Mouse (Mus musculus): ENCODE results near the gene Eif3f. TPM values are rescaled to one million over a fixed set of nuclear protein-coding genes. Genes with fewer than 3 reads are reported as not detected.

Gene Eif3f
- 255 TPM for total RNA-seq (2023)

DNA sequence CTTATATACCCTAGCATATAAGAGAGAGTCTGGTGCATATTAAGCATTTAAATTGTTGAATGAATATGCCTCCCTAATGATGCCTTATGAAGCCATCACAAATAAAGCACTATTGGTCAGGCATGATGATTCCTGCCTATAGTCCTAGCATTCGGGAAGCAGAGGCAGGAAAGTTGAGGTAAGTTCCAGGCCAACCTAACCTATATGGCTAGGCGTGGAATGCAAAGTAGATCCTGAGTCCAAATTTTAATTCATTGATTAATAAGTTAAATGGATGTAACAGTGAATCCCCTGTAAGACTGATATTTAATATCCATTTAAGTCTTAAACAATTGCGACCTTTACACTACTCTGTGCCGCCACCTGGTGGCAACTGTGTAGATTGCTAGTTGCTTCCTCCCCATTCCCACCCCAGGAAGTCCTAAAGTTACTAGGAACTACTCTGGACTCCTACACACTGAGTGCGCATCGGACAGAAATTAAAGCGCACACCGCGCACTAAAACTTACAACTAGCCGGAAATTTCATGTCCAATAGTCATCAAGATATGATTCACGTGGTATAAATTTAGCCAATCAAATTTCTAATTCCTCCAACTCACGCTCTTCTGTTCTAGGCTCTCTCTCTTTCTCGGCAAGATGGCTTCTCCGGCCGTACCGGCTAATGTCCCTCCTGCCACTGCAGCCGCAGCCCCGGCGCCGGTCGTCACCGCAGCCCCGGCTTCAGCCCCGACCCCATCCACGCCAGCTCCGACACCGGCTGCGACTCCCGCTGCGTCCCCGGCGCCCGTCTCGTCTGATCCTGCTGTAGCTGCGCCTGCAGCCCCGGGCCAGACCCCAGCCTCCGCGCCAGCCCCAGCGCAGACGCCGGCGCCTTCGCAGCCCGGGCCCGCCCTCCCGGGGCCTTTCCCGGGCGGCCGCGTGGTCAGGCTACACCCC, at the start of gene Eif3f:
Gene Eif3f (plus strand): TSS at position 624 of the 938 bp plus-strand sequence.

DNA sequence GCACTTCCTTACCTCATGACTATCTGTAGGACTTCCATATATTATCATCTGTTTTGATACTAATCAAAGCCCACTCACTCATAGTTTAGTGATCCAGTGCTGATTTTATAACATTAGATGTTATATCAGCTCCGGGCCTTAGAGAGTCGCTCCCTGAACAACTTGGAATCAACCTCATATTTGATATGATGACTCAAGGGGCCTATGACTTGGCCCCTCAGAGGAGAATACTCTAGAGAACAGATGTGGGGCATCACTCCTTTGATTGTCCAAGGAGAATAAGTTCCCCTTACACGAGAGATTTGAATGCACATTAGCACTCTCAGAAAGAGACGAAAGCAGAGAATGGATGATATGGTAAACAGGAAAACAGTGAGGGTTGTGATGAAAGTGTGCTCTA, 49.3 kb upstream of the Eif3f start, which contains the start of gene Olfr518:
Gene Olfr518 (minus strand): TSS at position 101 of the 400 bp plus-strand sequence.

DNA sequence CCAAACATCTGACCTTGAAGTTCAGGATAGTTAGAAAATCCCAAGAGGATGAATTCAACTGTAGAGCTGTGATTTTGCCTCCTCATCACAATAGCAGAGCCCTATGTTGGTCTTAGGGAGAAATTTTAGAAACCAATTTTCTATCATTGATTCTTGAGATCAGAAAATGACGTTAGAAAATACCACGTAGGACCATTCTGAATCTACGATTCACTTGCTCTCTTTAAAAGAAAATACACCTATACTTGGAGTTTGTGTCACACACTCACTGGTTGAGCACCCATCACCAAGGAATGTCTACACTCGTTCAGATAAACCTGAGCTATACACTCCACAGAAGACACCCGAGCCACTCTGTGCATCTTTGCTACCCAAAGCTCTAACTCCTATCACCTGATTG, 39.9 kb upstream of the Eif3f start, which contains the start of gene Olfr519:
Gene Olfr519 (minus strand): TSS at position 101 of the 400 bp plus-strand sequence.

DNA sequence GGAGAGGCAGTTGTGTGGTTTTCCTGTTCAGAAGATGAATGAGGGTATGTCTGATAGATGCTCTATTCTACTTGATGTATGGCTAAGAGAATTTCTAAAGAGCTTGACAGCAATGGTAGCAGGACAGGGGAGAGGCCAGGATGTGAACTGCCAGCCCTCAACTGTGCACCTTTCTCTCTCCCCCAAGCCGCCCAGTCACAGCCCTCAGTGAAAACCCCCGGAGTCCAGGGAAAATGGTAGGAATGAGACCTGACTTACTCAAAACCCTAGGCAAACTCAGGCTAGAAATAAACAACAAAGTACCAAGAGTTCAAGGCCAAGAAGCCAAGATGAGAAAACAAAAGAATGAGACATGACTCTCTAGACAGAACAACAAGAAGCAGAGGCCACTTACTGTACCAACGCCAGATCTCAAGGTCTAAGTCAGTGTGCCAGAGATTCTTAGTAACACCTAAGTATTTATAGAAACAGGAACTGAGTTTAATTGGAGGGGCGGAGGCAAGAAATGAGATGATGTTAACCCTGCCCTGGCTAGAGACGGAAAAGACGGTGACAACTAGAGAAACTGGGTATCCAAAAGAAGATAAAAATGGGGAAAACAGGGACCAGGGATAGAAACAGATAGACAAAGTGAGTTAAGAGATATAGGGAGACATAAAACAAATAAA, 4.4 kb upstream of the Eif3f start, which contains the start of gene Nlrp10:
Gene Nlrp10 (minus strand): TSS at position 453 of the 668 bp plus-strand sequence.

DNA sequence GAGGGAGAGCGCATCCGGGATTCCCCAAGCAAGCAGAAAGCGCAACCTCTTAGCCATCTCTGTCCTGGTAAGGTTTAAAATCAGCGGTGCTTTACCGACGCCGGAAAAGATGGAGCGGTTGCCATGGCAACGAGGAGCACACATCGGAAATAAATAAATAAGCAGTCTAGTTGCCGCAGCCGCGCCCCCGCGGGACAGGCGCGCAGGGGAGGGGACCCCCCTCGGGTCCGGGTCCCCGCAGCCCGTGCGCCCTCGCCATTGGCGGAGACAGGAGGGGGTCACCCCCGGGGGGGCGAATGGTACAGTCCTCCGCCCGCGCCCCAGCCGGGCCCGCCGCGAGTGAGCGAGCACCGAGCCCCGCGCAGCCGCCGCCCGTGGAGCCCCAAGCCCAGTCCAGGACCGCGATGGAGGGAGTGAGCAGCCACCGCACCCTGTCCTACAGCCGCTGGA, 16.1 kb downstream of the Eif3f start, which contains the start of gene Tub:
Gene Tub (plus strand): TSS at position 27 of the 450 bp plus-strand sequence.

Other genes starting within 250 kb of the Eif3f start
- not detected for gene Olfr512, start 221.1 kb upstream of the Eif3f start, total RNA-seq (2023)
- not detected for gene Olfr513, start 183.4 kb upstream of the Eif3f start, total RNA-seq (2023)
- gene Olfr514, start 108.4 kb upstream of the Eif3f start, total RNA-seq (2023), result not detected
- not detected for gene Olfr516, start 83.9 kb upstream of the Eif3f start, total RNA-seq (2023)
- not detected for gene Olfr517, start 62.0 kb upstream of the Eif3f start, total RNA-seq (2023)
- not detected for gene Olfr518, start 49.4 kb upstream of the Eif3f start, total RNA-seq (2023)
- not detected for gene Olfr519, start 40.0 kb upstream of the Eif3f start, total RNA-seq (2023)
- gene Nlrp10, start 4.2 kb upstream of the Eif3f start, total RNA-seq (2023), result 0.41 TPM
- gene Tub, start 15.9 kb downstream of the Eif3f start, total RNA-seq (2023), result 0.59 TPM
- not detected for gene Ric3, start 148.9 kb downstream of the Eif3f start, total RNA-seq (2023)
- gene Lmo1, start 240.8 kb downstream of the Eif3f start, total RNA-seq (2023), result not detected

All from CD4-positive naive resting alpha-beta T cell, adult 76 days (primary cell).